Mouse (Mus musculus) ovary, adult 10 weeks (tissue): ENCODE data around the gene Smyd5. TPM values are rescaled to one million over a fixed set of nuclear protein-coding genes. Genes with fewer than 3 reads are reported as not detected.

Source experiments
- polyA plus RNA-seq: library from polyadenylated mRNA; stranded (reverse); fragments of 350-450 nt; fragmentation: Illumina TruSeq; extraction: RNeasy Lipid Tissue Mini Kit (QIAGEN cat#74804); gene quantifications from one replicate; pipeline ENCODE4 v1.2.3, GENCODE M21; 2014

Gene Smyd5
- polyA plus RNA-seq: 2.5 TPM

GRCm38 (mm10) chr6:85431842-85432431 lies at the start of gene Smyd5:
Gene Smyd5 (plus strand): TSS chr6:85431989.

GRCm38 (mm10) chr6:85423836-85424379 lies 7.9 kb upstream of the Smyd5 start, which contains the start of gene Noto:
Gene Noto (plus strand): TSS chr6:85423886.

GRCm38 (mm10) chr6:85450697-85451663 lies 19.2 kb downstream of the Smyd5 start, which contains the start of gene Cct7:
Gene Cct7 (plus strand): TSS chr6:85451514.

GRCm38 (mm10) chr6:85451664-85452410 lies 20.0 kb downstream of the Smyd5 start, which contains the start of gene Pradc1:
Gene Pradc1 (minus strand): TSS chr6:85451970.

Other genes starting within 250 kb of the Smyd5 start
- gene Emx1, start 244.6 kb upstream of the Smyd5 start, polyA plus RNA-seq: not detected
- gene Sfxn5, start 98.6 kb upstream of the Smyd5 start, polyA plus RNA-seq: 2.4 TPM
- gene Rab11fip5, start 57.4 kb upstream of the Smyd5 start, polyA plus RNA-seq: 4.6 TPM
- gene Noto, start 8.1 kb upstream of the Smyd5 start, polyA plus RNA-seq: 3.3 TPM
- gene Cct7, start 19.5 kb downstream of the Smyd5 start, polyA plus RNA-seq: 174 TPM
- 2.3 TPM for gene Pradc1, start 20.0 kb downstream of the Smyd5 start, polyA plus RNA-seq
- gene Fbxo41, start 71.0 kb downstream of the Smyd5 start, polyA plus RNA-seq: not detected
- gene Egr4, start 81.6 kb downstream of the Smyd5 start, polyA plus RNA-seq: not detected
- gene Alms1, start 155.5 kb downstream of the Smyd5 start, polyA plus RNA-seq: 34.3 TPM